Mouse (Mus musculus) 3T3-L1 (cell line): ENCODE data around the gene Spred3.
A peak's percentile ranks its signal among the peaks of the same experiment; 100 is the strongest.
"Not testable (repeated sequence)": the region's sequence is repeated elsewhere in the genome, so short reads cannot be mapped to it uniquely, and the experiment has no call there.

Source experiments
- DNase-seq: peaks from one replicate; pipeline ENCODE4 v3.0.0-alpha.2; 2015; ENCODE audit warnings: low read depth, low spot score

Gene Spred3

DNA sequence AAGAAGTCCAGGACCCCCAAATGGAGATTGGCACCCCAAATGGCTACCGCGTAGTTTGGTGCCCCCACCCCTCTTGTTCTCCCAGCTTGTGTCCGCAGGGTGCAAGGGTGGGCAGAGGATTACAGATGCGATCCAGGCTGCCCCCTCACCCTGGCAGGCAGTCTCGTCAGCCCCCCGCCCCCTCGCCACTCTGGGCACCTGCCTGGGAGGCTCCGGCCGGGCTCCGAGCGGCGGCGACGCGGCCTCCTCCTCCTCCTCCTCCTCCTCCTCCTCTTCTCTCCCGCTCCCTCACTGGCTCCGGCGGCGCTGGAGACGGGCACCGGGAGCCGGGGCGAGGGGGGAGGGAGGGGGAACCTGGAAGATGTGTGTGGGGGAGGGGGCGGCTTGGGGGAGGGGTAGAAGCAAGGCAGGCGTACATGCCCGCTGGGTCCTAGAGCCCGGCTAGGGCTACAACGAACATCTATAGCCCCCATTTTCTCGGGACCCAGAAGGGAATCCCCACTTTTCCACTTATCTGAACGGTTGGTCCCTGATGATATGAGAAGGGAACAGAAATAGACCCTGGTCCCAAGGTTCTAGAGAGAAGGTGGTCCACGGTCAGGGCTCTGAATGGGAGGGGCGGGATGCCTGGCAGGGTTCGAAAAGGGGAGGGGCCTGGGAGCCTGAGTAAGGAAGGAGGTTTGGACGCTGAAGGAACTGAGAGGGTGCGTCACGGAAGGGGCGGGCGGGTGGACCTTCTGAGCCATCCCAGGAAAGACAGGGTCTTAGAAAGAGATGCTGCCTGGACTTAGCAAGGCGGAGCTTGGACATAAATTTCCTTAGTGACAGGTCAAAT lies 763 bp downstream of the Spred3 start:
- peak; percentile 96 for DNase-seq

DNA sequence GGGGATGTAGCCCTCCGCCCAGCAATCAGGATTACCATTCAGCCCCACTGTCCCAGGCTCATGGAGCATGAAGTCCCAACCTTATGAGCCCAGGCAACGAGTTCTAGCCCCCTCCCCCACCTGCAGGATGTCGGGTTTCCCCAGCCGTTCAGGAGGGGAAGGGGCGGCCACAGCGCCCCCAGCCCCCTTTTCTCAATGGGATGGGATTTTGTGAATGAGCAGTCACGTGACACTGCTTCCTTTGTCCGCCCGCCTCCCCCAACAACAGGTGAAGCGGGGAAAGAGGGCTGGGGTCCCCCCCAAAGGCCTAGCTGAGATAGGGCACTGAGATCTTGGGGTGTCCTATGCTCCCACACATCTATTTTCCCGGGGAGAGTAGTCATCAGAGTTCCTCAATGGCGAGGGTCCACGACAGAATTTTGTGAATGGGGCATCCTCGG lies 1.4 kb downstream of the Spred3 start:
- DNase-seq, result peak; percentile 8

DNA sequence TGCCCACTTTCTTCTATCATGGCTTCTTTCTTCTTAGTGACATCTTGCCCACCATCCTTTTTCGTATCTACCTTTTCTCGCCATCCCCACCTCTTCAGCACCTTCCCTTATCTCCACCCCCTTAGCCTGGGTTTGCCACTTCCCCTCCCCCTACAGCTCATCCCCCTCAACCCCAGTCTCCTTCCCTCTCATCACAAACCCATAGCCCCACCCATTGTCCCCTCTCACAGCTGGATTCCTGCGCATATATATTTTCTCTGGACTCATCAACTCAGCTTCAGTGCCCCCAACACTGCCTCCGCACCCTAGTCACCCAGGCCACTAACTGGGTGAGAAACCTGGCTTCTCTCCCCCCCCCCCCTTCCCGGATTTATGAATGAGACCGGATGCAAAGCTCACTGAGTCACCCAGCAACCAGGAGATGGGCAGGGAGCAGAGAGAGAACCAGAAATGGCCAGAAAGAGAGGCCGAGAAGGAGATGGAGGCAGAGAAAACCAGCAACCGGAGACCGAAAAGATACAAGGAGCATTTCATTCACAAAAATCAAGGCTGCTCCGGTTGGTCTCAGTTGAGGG lies 2.0 kb downstream of the Spred3 start:
- peak; percentile 56 for DNase-seq

DNA sequence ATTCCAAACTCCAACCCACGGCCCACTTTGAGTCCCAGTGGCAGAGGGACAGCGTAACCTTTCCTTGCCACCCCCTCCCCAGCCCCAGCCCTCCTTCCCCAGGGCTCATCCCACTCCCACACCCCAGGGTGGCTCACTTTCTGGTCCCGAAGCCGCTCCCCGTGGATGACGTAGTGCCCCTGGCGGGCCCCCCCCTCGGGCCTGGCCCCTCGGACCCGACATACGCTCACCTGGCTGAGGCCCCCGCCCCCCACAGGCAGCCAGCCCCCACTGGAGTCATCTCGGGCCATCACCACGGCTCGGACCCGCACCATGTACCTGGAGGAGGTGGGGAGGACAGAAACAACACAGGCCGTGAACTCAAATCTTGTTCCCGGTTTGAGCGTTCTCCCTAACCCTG lies 2.6 kb downstream of the Spred3 start:
- no peak for DNase-seq

DNA sequence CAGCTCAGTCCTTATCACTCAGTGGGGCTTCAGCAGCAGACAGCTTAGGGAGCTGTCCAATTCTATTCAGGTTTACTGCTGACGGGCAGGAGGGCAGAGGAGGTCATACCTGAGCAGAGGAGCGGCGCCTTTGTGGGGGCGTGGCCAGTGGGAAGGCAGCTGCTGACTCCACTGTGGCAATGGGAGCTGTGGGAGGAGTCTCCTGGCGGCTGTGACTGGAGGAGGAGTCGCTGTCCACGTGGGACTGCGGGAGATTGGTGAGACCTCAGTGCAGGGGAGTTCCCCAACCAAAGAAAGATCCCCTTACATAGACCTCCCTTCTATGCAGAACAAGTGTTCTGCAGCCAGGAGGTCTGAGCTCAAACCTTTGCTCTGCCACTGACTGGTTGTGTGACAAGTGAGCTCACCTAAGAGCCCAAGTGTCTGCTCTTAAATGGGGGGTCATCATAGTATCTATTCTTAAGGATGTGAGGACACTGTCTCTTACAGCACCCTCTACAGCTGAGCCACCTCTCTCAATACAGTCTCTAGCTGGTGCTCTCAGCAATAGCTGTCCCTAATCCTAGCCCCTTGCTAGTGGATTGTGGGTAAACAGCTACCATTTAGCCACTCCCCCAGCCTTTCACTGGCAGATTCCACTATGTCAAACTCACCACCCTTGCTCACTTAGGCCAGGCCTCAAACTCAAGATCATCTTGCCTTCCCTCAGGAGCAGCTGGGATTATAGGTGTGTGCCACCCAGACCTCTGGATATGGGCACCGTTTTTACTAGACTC lies 7.3 kb downstream of the Spred3 start:
- no peak for DNase-seq

DNA sequence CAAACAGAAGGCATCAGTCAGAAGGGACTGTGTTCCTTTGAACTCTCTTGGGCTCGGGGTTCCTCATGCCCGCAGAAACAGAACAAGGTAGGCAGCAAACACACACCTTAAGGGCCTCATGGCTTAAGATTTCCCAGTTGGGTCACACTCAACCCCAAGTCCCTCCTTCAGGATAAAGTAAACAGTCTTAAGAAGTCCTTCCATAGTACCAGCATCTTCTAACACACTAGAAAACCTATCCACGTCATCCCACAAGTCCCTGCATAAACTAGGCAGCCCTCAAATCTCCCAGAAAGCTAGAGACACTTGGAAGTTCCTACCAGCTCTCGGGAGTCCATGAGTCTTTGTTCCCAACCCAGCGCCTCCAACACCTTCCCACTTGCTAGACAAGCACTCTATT lies 7.9 kb downstream of the Spred3 start:
- no peak for DNase-seq

DNA sequence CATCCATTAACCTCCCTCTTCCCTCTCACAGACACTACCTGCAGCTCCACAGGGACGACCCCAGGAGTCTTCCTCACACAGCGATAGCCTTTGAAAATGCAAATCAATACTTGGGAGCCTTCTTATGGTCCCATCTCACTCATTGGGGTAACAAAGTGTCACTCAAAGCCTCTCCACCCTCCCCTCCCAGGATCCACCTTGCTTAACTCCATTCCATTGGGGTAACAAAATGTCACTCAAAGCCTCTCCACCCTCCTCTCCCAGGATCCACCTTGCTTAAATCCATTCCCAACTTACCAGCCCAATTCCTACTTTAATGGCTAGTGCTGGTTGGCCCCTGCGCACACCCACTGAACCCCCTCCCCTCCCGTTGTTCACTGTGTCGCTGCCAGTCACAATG lies 11.9 kb downstream of the Spred3 start:
- DNase-seq, result no peak

DNA sequence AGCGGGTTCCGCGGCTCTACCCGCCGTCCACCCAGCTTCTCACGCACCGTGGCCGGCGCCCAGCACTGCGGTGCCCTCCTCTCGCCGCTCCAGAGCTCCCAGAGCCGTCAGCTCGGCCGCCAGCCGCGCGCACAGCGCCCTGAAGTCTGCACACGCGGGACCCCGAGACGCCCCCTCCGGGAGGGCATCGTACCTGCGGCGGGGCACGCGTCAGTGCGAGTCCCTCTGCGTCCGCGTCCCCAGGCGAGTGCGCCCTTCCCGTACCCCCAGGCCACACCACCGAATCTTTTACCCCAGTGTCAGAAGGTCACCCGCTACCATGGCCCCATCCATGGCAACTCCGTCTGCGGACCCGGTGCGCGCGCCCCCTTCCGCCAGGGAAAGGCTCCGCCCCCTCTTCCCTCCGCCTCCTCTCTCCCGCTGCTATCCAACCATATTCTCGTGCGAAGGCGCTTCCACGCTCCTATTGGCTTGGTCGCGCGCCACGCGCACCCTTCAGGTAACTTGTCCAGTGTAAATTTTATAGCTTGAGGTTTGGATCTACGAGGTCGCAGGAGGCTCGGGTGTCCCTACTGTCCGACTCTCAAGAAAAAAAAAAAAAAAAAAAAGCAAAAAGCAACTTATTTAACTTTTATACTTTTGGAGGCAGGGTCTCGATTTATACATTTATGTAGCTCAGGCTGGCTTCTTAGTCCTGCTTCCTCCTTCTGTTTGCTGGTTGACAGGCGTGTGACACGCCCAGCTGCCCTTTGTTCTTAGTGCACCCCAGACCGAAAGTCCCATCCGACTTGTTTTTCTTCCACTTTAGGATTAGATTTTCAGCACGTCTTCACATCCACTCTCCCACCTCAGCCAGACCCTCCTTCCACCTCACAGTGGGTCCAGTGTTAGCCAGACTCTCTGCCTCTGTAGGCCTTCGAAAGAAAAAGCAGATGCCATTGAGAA lies 14.1 kb downstream of the Spred3 start, which contains the start of gene Fam98c:
Gene Fam98c, minus strand, starts transcription at position 397 of the 945 bp plus-strand sequence.
- DNase-seq, result peak; percentile 73

DNA sequence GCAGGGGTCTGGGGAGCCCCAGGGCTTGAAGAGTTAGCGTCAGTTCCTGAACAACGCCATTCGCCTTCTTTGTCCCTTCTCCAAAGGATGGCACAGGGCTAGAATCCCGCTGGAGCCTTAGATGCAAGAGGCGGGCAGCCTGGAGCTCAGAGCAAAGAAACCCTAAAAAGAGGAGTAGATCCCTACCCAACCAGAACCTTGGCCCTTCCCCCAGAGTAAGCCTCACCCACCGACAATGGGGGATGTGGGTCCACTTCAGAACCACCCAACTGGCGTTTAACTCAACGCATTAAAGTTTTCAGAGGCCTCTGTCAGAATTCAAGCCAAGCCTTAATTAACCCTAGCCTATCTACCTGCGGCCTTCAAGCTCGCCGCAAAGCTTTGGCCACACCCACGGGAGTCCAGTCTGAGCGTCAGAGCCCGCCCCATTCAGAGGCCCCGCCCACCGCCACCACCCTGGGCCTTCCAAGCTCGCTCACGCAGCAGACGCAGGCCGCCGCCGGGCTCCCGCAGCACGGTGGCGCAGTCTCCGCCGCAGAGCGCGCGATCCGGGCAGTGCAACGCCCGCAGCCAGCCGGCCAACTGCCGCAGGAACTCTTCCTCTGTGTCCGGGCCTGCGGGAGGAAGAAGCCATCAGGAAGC lies 14.9 kb downstream of the Spred3 start:
- peak; percentile 76 for DNase-seq

DNA sequence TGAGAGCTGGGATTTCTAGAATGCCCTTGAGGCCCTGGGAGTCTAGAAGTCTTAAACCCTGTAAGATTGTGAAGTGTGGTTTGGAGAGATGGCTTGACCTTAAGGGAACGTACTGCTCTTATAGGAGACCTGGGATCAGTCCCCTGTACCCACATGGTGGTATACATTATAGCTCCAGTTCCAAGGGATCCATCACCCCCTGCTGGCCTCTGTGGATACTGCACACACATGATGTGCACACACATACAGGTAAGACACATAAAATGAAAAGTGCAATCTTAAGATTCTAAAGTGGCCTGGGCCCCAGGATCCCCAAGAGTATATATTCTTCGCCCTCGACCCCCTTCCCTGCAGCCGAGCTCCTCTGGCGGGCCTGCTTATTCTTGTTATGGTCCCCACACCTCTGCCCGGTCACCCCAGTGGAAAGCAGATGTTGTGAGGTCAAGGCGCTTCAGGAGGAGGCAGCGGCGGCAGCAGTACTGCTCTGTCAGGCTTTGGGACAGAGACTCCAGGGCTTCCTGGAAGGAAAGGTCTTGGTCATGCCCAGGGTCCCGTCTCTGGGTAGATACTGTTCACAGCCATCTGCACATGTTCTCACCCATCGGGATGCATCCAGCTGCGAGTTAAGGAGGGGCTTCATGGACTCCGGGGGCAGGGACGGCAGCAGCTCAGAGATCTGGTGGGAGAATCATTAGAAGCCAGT lies 16.0 kb downstream of the Spred3 start:
- DNase-seq, result no peak

DNA sequence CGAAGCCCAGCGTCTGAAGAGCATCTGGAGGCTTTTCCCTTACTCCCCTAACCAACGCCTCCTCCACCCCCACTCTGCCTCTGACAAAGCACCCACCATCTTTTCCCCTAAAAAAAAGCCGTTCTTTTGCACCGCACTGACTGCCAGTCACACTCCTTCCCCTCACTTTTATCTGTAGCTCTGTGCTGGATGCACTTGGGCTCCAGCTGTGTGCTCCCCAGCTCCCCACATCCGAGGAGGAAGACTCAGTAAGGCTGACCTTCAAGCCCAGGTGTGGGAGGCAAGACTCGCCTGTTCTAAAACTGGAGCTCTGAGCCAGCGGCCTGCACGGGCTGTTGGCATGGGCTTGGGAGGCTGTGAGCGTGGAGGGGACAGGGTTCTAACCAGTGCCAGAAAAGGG lies 18.7 kb downstream of the Spred3 start:
- no peak for DNase-seq

DNA sequence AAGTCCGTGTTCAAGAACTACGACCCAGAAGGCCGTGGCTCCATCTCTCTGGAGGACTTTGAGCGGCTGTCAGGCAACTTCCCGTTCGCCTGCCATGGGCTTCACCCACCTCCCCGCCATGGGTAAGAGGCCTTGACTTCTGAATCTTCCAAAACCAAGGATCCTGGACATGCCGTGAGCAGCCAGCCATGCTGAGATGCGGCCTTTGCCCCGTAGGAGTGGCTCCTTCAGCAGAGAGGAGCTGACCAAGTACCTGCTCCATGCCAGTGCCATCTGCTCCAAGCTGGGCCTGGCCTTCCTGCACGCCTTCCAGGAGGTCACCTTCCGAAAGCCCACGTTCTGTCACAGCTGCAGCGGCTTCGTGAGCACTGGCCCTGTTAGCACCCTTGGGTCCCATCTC lies 21.4 kb downstream of the Spred3 start:
- DNase-seq, result no peak

DNA sequence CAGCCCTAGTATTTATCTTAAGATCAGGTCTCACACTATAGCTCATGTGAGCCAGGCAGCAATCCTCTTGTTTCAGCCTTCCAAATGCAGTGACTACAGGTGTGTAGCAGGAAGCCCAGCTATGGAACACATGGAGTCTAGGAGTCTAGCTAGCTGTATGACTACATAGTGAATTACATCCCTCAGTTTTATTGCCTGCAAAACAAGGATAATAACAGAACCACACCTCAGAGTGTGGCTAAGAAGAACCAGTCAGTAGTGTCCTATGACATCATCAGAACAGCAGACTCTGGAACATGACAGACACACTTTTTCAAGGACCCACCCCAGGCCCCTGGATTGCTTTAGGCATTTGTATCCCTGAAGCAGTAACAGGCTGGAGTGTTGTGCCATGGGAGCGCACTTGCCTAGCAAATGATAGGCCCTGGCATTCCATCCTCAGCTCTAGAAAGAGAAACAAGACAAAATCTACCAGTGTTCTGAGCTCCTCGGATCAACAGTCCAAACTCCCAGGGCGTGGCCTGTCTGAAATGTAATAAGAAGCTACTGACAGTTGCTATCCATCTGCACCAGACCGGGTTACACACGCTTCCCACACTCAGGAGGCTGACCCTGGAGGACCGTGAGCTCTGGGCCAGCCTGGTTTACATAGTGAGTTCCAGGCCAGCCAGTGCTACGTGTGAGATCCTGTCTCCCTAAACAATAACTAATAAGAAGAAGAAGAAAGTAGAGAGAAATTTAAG lies 23.4 kb downstream of the Spred3 start:
- DNase-seq, result no peak

DNA sequence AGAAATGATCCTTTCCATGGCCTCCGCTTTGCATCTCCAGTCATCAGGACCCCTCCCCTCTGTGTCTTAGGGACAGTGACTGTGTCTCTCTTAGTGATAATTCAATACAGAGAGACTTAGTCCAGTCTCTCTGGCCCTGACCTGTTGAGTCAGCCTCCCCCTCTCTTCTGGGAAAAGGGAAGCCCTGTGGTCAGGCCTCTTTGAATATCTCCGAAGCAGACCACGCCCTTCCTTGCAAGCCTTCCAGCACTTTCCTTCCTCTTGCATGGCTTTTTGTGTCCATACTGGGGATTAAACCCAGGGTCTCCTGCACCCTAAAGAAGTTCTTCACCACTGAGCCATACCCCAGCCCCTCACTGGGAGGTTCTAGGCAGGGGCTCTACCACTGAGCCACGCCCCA lies 26.2 kb downstream of the Spred3 start:
- peak; percentile 35 for DNase-seq

DNA sequence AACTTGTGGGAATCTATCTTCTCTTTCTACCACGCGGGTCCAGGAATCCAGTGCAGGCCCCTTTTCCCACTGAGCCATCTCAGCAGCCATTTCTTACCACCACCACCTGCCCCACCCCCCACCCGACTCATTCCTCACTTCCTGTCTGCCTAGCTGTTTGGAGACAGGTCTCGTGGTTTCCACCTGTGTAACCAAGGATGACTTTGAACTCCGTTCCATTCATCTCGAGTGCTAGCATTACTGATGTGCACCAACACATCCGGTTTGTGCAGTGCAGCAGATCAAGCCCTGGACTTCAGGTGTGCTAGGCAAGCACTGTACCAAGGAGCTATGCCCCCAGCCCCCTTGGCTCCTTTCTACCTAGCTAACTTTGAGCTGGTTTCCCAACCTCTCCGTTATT lies 28.8 kb downstream of the Spred3 start:
- DNase-seq, result no peak

DNA sequence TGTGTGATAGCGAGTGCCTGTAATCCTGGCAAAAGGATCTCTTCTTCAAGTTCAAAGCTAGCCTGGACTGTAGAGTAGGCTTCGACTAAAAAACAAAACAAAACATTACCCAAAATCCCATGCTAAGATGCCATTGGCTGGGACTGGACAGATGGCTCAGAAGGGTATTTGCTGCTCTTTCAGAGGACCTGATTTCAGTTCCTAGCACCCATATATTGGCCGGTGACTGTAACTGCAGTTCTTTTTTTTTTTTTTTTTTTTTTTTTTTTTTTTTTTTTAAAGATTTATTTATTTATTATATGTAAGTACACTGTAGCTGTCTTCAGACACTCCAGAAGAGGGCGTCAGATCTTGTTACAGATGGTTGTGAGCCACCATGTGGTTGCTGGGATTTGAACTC lies 31.0 kb downstream of the Spred3 start:
- DNase-seq, result not testable (repeated sequence)

DNA sequence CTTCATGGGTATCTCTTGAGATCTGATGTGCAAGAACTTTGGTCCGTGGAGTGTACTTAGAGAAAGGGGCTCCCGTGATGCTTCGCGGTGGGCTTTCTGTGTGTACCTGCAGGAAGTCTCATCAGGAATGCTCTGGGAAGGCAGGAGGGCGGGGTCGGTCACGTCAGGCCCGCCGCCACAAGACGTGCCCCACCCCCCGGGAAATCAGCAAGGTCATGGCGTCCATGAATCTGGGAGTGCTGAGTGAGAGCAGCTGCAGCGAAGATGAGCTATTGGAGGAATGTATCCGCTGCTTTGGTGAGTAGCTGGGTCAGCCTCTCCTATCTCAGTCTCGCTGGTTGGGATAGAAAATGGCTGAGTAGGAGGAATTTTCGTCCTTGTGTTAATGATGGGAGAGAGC lies 32.8 kb downstream of the Spred3 start:
- DNase-seq, result no peak

DNA sequence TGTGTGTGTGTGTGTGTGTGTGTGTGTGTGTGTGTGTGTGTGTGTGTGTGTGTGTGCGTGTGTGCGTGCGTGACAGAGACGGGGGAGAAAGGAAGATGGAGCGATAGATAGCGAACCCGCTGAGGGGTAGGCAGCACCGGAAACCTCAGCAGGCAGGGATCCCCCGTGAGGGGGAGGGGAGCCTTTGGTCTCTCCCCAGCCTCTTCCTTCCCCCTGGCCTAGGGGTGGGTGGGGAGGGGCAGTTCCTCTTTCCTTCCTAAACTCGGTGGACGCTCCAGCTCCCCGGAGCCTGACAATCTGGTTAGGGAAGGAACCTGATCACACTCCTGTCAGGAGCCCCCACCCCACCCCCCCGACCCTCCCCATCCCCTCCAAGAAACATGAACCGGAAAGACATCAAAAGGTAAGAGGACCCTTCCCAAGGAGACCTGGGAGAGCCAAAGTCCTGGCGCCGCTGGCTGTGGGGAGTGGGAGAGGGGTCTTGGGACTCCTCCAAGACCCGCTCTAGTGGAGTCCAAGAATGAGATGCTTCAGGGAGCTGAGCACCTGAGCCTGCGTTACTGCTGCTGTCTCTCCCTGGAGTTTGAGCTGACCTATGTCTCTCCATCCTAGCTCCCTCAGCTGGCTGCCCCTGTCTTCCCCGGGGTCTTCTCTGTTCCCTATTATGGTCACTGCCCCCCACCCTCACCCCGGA lies 35.4 kb downstream of the Spred3 start, which contains the start of gene Rasgrp4:
Gene Rasgrp4, plus strand, starts transcription at position 159 of the 694 bp plus-strand sequence.
- DNase-seq, result no peak

DNA sequence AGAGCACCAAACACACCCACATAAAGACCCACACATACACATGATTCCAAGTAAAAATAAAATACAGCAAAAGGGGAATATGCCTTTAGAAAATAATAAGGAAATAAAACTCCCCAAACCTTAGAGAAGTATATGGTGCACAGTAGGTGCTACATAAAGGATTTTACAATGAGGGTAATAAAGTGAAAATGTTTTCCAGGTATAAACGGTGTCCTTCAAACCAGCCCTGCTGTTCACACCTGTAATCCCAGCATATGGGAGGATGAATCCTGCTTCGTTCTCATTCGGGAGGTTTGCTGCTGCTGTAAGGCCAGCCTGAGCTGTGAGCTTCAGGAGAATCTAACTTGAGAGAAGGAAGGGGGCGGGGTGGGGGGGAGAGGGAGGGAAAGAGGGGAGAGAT lies 36.0 kb downstream of the Spred3 start:
- no peak for DNase-seq
